14 mouse cellular contexts compared by ENCODE assay signal in the genomic region with DNA sequence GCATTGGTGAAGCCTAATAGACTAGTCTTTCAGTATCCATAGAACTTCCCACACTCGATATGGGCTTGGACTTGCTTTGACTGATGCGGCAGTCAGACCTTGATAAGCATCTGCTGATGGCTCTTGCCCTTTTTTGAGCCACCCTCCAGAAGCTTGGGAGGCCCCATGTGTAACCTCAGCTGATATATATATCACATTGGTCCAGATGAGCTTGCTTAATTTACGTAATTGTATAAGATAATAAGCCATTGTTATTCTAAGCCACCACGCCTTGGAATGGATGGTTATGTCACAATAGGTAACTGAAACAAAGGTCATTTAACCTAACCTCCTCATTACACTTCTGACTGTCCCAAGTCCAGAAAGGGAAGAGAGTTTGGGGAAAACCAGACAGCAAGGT. TPM values are rescaled to one million over a fixed set of nuclear protein-coding genes. Genes with fewer than 3 reads are reported as not detected.
A peak's percentile ranks its signal among the peaks of the same experiment; 100 is the strongest.
DNase-seq lines count a peak whose midpoint lies in the region; ATAC-seq and TF ChIP-seq lines count a peak whose summit lies in the region.
"Had no signal": no experiment of that assay in that cellular context is flagged by ENCODE, and none has a peak within 500 bp of the region (broad histone marks: within the 10 kb centered on the region; RNA-seq: fewer than 3 reads in every experiment).

No protein-coding gene starts in this region.

- no peak overlapping the region for H3K9ac ChIP-seq in kidney, embryonic 16.5 days (replicated peaks; ENCODE audit: low read length)
- no peak overlapping the region; the same call in 1 of the 2 replicates for H3K9ac ChIP-seq in liver, postnatal 0 days (replicated peaks)
- H3K9ac ChIP-seq: forebrain, embryonic 12.5 days had no signal

- H3K27ac ChIP-seq in cerebellum, adult 2 months (ENCODE audit: insufficient read depth, low read length): peak overlapping the region; percentile 68
- H3K27ac ChIP-seq in kidney, adult 2 months (ENCODE audit: insufficient read depth, low read depth, low read length): no peak overlapping the region
- H3K27ac ChIP-seq in kidney, embryonic 16.5 days (ENCODE audit: low read length): no peak overlapping the region
- peak overlapping the region; percentile 7; the same call in 1 of the 2 replicates for H3K27ac ChIP-seq in liver, postnatal 0 days (ENCODE audit: low read depth)
- H3K27ac ChIP-seq: forebrain, embryonic 12.5 days had no signal

- no peaks in the 10 kb centered on the region for H3K27me3 ChIP-seq in cerebellum, adult 2 months (ENCODE audit: control insufficient read depth, insufficient read depth, low read length)
- H3K27me3 ChIP-seq in kidney, adult 2 months (replicated peaks; ENCODE audit: control insufficient read depth, insufficient read depth, low read length): no peaks in the 10 kb centered on the region
- H3K27me3 ChIP-seq in kidney, embryonic 16.5 days (ENCODE audit: insufficient read depth, low read length): no peaks in the 10 kb centered on the region
- no peaks in the 10 kb centered on the region for H3K27me3 ChIP-seq in liver, postnatal 0 days (ENCODE audit: insufficient read depth, low read length)
- H3K27me3 ChIP-seq: forebrain, embryonic 12.5 days had no signal

- peak overlapping the region; percentile 63 for H3K4me3 ChIP-seq in cerebellum, adult 2 months (replicated peaks; ENCODE audit: insufficient read depth, low read depth, low read length)
- H3K4me3 ChIP-seq in kidney, adult 2 months (ENCODE audit: insufficient read depth, low read depth, low read length): no peak overlapping the region
- no peak overlapping the region for H3K4me3 ChIP-seq in kidney, embryonic 16.5 days (ENCODE audit: low read length)
- no peak overlapping the region for H3K4me3 ChIP-seq in liver, postnatal 0 days (ENCODE audit: low read depth, low read length)

- no peaks in the 10 kb centered on the region for H3K9me3 ChIP-seq in kidney, embryonic 16.5 days (ENCODE audit: low read length)
- H3K9me3 ChIP-seq in liver, postnatal 0 days (ENCODE audit: low read length): no peaks in the 10 kb centered on the region
- H3K9me3 ChIP-seq: forebrain, embryonic 12.5 days had no signal

- peaks cover 14% of the 10 kb centered on the region; the same call in 1 of the 2 replicates for H3K4me1 ChIP-seq in cerebellum, adult 2 months (ENCODE audit: control insufficient read depth, insufficient read depth, low read length)
- H3K4me1 ChIP-seq in kidney, adult 2 months (ENCODE audit: control insufficient read depth, insufficient read depth, low read length): peaks cover 4% of the 10 kb centered on the region; the same call in 1 of the 2 replicates
- peaks cover 16% of the 10 kb centered on the region for H3K4me1 ChIP-seq in kidney, embryonic 16.5 days (ENCODE audit: insufficient read depth, low read length)
- peaks cover 27% of the 10 kb centered on the region for H3K4me1 ChIP-seq in liver, postnatal 0 days (ENCODE audit: insufficient read depth)

- TF ChIP-seq CTCF in cerebellum, adult 2 months (IDR thresholded peaks at IDR 0.05; ENCODE audit: borderline replicate concordance, insufficient read depth, low read depth, low read length): no peak
- TF ChIP-seq CTCF in kidney, adult 2 months (conservative IDR thresholded peaks at IDR 0.05; ENCODE audit: insufficient read depth, insufficient read length, low read depth, low read length): no peak
- TF ChIP-seq CTCF in liver, postnatal 0 days (IDR thresholded peaks at IDR 0.05; ENCODE audit: low read depth): no peak

- 0 out of 2 replicates have a peak, but pooled peaks have one; percentile 39 for TF ChIP-seq EP300 in liver, postnatal 0 days (IDR thresholded peaks at IDR 0.05; ENCODE audit: low read depth)

- WGBS in cerebellum, adult 2 months: 60% methylated on average over 4 of the region's 4 CpGs
- WGBS in kidney, adult 2 months: 86% methylated on average over 4 of the region's 4 CpGs
- WGBS in kidney, embryonic 16.5 days: 88% methylated on average over 4 of the region's 4 CpGs
- 48% methylated on average over 4 of the region's 4 CpGs for WGBS in liver, postnatal 0 days (ENCODE audit: insufficient replicate concordance)

- TF ChIP-seq POLR2A in cerebellum, adult 2 months (IDR thresholded peaks at IDR 0.05; ENCODE audit: borderline replicate concordance, insufficient read depth, low read length): no peak
- no peak for TF ChIP-seq POLR2A in kidney, adult 2 months (IDR thresholded peaks at IDR 0.05; ENCODE audit: low read depth, low read length)

- DNase-seq in cerebellum, adult 2 months: no peak
- DNase-seq in cerebellum, adult 8-10 months: no peak
- peak; percentile 28 for DNase-seq in kidney, adult 2 months
- peak; percentile 51 for DNase-seq in fat pad, adult 2 months (ENCODE audit: extremely low read depth, low read depth, low spot score)
- no peak for DNase-seq in liver, postnatal 0 days
- DNase-seq in cerebellum, postnatal 25 days: no peak
- DNase-seq in thymus, postnatal 36 days: no peak
- DNase-seq: cerebellum, adult 11-12 months; heart, postnatal 14 days; lung, adult 18-20 months; right cerebral cortex, postnatal 4 days had no signal

- H3K4me2 ChIP-seq in kidney, embryonic 16.5 days (replicated peaks; ENCODE audit: low read depth, low read length): no peak overlapping the region
- peak overlapping the region; percentile 82; the same call in 1 of the 2 replicates for H3K4me2 ChIP-seq in liver, postnatal 0 days (ENCODE audit: low read depth, low read length)

- no peak for ATAC-seq in kidney, embryonic 16.5 days (ENCODE audit: low FRiP score, low TSS enrichment)
- no peak for ATAC-seq in liver, postnatal 0 days
- ATAC-seq: activated CD4-positive, CD25-positive, alpha-beta regulatory T cell, adult 4 months had no signal

- no peaks in the 10 kb centered on the region for H3K36me3 ChIP-seq in kidney, adult 2 months (ENCODE audit: control insufficient read depth, insufficient read depth, low read length)
- H3K36me3 ChIP-seq in kidney, embryonic 16.5 days (ENCODE audit: insufficient read depth, low read length): no peaks in the 10 kb centered on the region
- no peaks in the 10 kb centered on the region for H3K36me3 ChIP-seq in liver, postnatal 0 days (replicated peaks; ENCODE audit: insufficient read depth, low read length)
- H3K36me3 ChIP-seq: forebrain, embryonic 12.5 days had no signal

RNA-seq across cellular contexts. Expression of a gene that starts 1.9 kb away (rescaled TPM):
- 122 and 132 TPM in 2 replicates for polyA plus RNA-seq in cerebellum, adult 2 months (2012; rRNA removed)
- 62.2 and 63.7 TPM in 2 replicates for polyA plus RNA-seq in kidney, adult 2 months (2012; rRNA removed)
- polyA plus RNA-seq in kidney, embryonic 16.5 days (2015; fragmentation: Nextera tagmentation; extraction: Ambion mirVana): 91.3 and 95.2 TPM in 2 replicates
- polyA plus RNA-seq in liver, postnatal 0 days (2015; fragmentation: Nextera tagmentation; extraction: Ambion mirVana): 14.1 and 15.4 TPM in 2 replicates

Comparison
In these comparisons a context has a peak if more than half of its experiments do, and no peak if none do; other contexts are left out.
1. DNase-seq: peak in kidney, adult 2 months (single experiment) and fat pad, adult 2 months (single experiment); none in cerebellum, adult 2 months (0 of 2), cerebellum, adult 8-10 months (single experiment), liver, postnatal 0 days (single experiment), cerebellum, postnatal 25 days (0 of 2) and thymus, postnatal 36 days (0 of 2).
2. H3K27ac ChIP-seq: peak in cerebellum, adult 2 months (single experiment) and liver, postnatal 0 days (single experiment); none in kidney, adult 2 months (single experiment) and kidney, embryonic 16.5 days (single experiment).